Mouse (Mus musculus) liver, embryonic 11.5 days (tissue): Measurements from ENCODE around the gene Cuta. TPM values are rescaled to one million over a fixed set of nuclear protein-coding genes. Genes with fewer than 3 reads are reported as not detected.
A peak's percentile ranks its signal among the peaks of the same experiment; 100 is the strongest.

Experiments used
- ATAC-seq: fragments of 200-750 bp; cut with Nextera tagmentation; replicated peaks from 2 replicates; pipeline ENCODE4 v1.8.0; 2017; ENCODE audit warnings: moderate number of reproducible peaks, mild to moderate bottlenecking, moderate TSS enrichment, moderate library complexity; ENCODE audit not compliant: low FRiP score
- DNase-seq: peaks from one replicate; pipeline ENCODE4 v3.0.0-alpha.2; 2017; ENCODE audit warnings: low spot score
- H3K27ac ChIP-seq: fragments of 300-500 bp; sonication (generic); 2 replicates; pipeline ENCODE4 v1.5.1; 2014; ENCODE audit warnings: mild to moderate bottlenecking, low read depth, low read length, control low read depth
- H3K27me3 ChIP-seq: fragments of 300-500 bp; sonication (generic); replicated peaks from 2 replicates; pipeline ENCODE4 v1.6.1; 2014; ENCODE audit warnings: low read length, mixed read lengths; ENCODE audit not compliant: control insufficient read depth, insufficient read depth
- H3K36me3 ChIP-seq: fragments of 300-500 bp; sonication (generic); 2 replicates; pipeline ENCODE4 v1.6.1; 2014; ENCODE audit warnings: mild to moderate bottlenecking, low read length, moderate library complexity, mixed read lengths; ENCODE audit not compliant: control insufficient read depth, insufficient read depth
- H3K4me1 ChIP-seq: fragments of 300-500 bp; sonication (generic); replicated peaks from 2 replicates; pipeline ENCODE4 v1.6.1; 2014; ENCODE audit warnings: low read length, mixed read lengths; ENCODE audit not compliant: control insufficient read depth, insufficient read depth
- H3K4me2 ChIP-seq: fragments of 300-500 bp; sonication (generic); 2 replicates; pipeline ENCODE4 v1.6.1; 2014; ENCODE audit warnings: mild to moderate bottlenecking, control low read depth, moderate library complexity
- H3K4me3 ChIP-seq: fragments of 300-500 bp; sonication (generic); 2 replicates; pipeline ENCODE4 v1.5.1; 2014; ENCODE audit warnings: low read depth, low read length, control low read depth
- H3K9ac ChIP-seq: fragments of 300-500 bp; sonication (generic); 2 replicates; pipeline ENCODE4 v1.6.1; 2014; ENCODE audit warnings: low read depth, low read length, control low read depth
- H3K9me3 ChIP-seq: fragments of 300-500 bp; sonication (generic); 2 replicates; pipeline ENCODE4 v1.6.1; 2016; ENCODE audit warnings: low read length, inconsistent platforms, mixed read lengths; ENCODE audit not compliant: control insufficient read depth
- WGBS: fragments of 180-500 bp; shearing (Covaris S2); extraction: QIAGEN DNeasy Blood & Tissue Kit; methylation state at CpG from one replicate; pipeline ENCODE4 v1.1.7; 2014; 5-methylcytosine and 5-hydroxymethylcytosine counted together
- polyA plus RNA-seq: library from polyadenylated mRNA; unstranded; fragments of >200 nt; fragmentation: Nextera tagmentation; extraction: Ambion mirVana; gene quantifications from 2 replicates; pipeline ENCODE4 v1.2.1, GENCODE M21; 2014

The Cuta gene
- polyA plus RNA-seq, 1 experiment from 2014 or later, result 171 TPM

- Histone ChIP-seq H3K36me3 (peaks cover 2% of the 10 kb centered on the region; the same call in 1 of the 2 replicates), H3K27ac (no peak overlapping the region), H3K9ac (peak overlapping the region; percentile 52), H3K9me3 (no peaks in the 10 kb centered on the region), H3K4me3 (peak overlapping the region; percentile 43), H3K27me3 (0 out of 2 replicates have a peak, but pooled peaks cover 3% of the 10 kb centered on the region), H3K4me1 (peaks cover 68% of the 10 kb centered on the region), H3K4me2 (peak overlapping the region; percentile 67)
- WGBS, result 5% methylated on average over 22 of the region's 23 CpGs
- ATAC-seq (no peak), DNase-seq (no peak)
Measured at GRCm38 (mm10) chr17:26951952-26952877, 12.8 kb upstream of the Cuta start.

- Histone ChIP-seq H3K36me3 (0 out of 2 replicates have a peak, but pooled peaks cover 2% of the 10 kb centered on the region), H3K9me3 (no peaks in the 10 kb centered on the region), H3K27ac (no peak overlapping the region), H3K9ac (peak overlapping the region; percentile 52; the same call in 1 of the 2 replicates), H3K4me3 (peak overlapping the region; percentile 43), H3K4me2 (peak overlapping the region; percentile 67), H3K4me1 (peaks cover 67% of the 10 kb centered on the region), H3K27me3 (0 out of 2 replicates have a peak, but pooled peaks cover 3% of the 10 kb centered on the region)
- DNase-seq (peak; percentile 73), ATAC-seq (peak; percentile 42; the same call in 1 of the 2 replicates)
- 4% methylated on average over 11 of the region's 11 CpGs for WGBS
Measured at GRCm38 (mm10) chr17:26951406-26951805, 12.0 kb upstream of the Cuta start.

- no peak overlapping the region for H3K27ac ChIP-seq
- H3K4me3 ChIP-seq, result peak overlapping the region; percentile 43
- H3K9me3 ChIP-seq, result no peaks in the 10 kb centered on the region
- no peak for DNase-seq
- H3K27me3 ChIP-seq, result 0 out of 2 replicates have a peak, but pooled peaks cover 3% of the 10 kb centered on the region
- peaks cover 67% of the 10 kb centered on the region for H3K4me1 ChIP-seq
- 0 out of 2 replicates have a peak overlapping the region, but pooled peaks have one; percentile 27 for H3K9ac ChIP-seq
- 35% methylated on average over 7 of the region's 7 CpGs for WGBS
- 0 out of 2 replicates have a peak, but pooled peaks cover 2% of the 10 kb centered on the region for H3K36me3 ChIP-seq
- H3K4me2 ChIP-seq, result peak overlapping the region; percentile 67
- no peak for ATAC-seq
Measured at GRCm38 (mm10) chr17:26950560-26951288, 11.4 kb upstream of the Cuta start.

- Histone ChIP-seq H3K4me3 (no peak overlapping the region), H3K4me2 (no peak overlapping the region), H3K27me3 (0 out of 2 replicates have a peak, but pooled peaks cover 3% of the 10 kb centered on the region), H3K36me3 (no peaks in the 10 kb centered on the region), H3K9ac (no peak overlapping the region), H3K27ac (no peak overlapping the region), H3K9me3 (no peaks in the 10 kb centered on the region), H3K4me1 (peaks cover 63% of the 10 kb centered on the region)
- ATAC-seq (no peak), DNase-seq (no peak)
- WGBS, result 50% methylated on average over 5 of the region's 5 CpGs
Measured at GRCm38 (mm10) chr17:26949866-26950265, 10.5 kb upstream of the Cuta start.

- 0 out of 2 replicates have a peak, but pooled peaks cover 3% of the 10 kb centered on the region for H3K27me3 ChIP-seq
- H3K4me3 ChIP-seq, result peak overlapping the region; percentile 74
- H3K4me2 ChIP-seq, result peak overlapping the region; percentile 100
- no peaks in the 10 kb centered on the region for H3K36me3 ChIP-seq
- H3K4me1 ChIP-seq, result peaks cover 59% of the 10 kb centered on the region
- ATAC-seq (no peak), DNase-seq (no peak)
- no peaks in the 10 kb centered on the region for H3K9me3 ChIP-seq
- peak overlapping the region; percentile 69 for H3K9ac ChIP-seq
- 14% methylated on average over 12 of the region's 14 CpGs for WGBS
- no peak overlapping the region for H3K27ac ChIP-seq
Measured at GRCm38 (mm10) chr17:26949051-26949577, 9.7 kb upstream of the Cuta start.

GRCm38 (mm10) chr17:26948316-26949050 is 9.1 kb upstream of the Cuta start:
- H3K4me3 ChIP-seq, result peak overlapping the region; percentile 74
- H3K4me2 ChIP-seq, result peak overlapping the region; percentile 100
- H3K9ac ChIP-seq, result peak overlapping the region; percentile 69
- H3K27me3 ChIP-seq, result 0 out of 2 replicates have a peak, but pooled peaks cover 3% of the 10 kb centered on the region
- H3K27ac ChIP-seq, result no peak overlapping the region
- H3K4me1 ChIP-seq, result peaks cover 53% of the 10 kb centered on the region
- DNase-seq, result no peak
- H3K36me3 ChIP-seq, result no peaks in the 10 kb centered on the region
- no peaks in the 10 kb centered on the region for H3K9me3 ChIP-seq
- no peak for ATAC-seq
- WGBS, result under 1% methylated on average over 40 of the region's 87 CpGs

GRCm38 (mm10) chr17:26947231-26948100 is 8.1 kb upstream of the Cuta start:
- peak overlapping the region; percentile 74 for H3K4me2 ChIP-seq
- peaks cover 42% of the 10 kb centered on the region for H3K4me1 ChIP-seq
- H3K27me3 ChIP-seq, result no peaks in the 10 kb centered on the region
- no peaks in the 10 kb centered on the region for H3K36me3 ChIP-seq
- no peaks in the 10 kb centered on the region for H3K9me3 ChIP-seq
- no peak overlapping the region for H3K9ac ChIP-seq
- H3K27ac ChIP-seq, result no peak overlapping the region
- WGBS, result 58% methylated on average over 12 of the region's 12 CpGs
- H3K4me3 ChIP-seq, result no peak overlapping the region
- ATAC-seq (no peak), DNase-seq (no peak)
